Mouse (Mus musculus) hindbrain, embryonic 11.5 days (tissue): ENCODE data around the gene Tshz2. TPM values are rescaled to one million over a fixed set of nuclear protein-coding genes. Genes with fewer than 3 reads are reported as not detected.

Experiments
- ATAC-seq: fragments of 200-750 bp; cut with Nextera tagmentation; 2 replicates; pipeline ENCODE4 v1.8.0; 2017; ENCODE audit warnings: mild to moderate bottlenecking, moderate TSS enrichment, moderate library complexity; ENCODE audit not compliant: low FRiP score
- DNase-seq: peaks from one replicate; pipeline ENCODE4 v3.0.0-alpha.2; 2015; ENCODE audit warnings: low spot score
- H3K27ac ChIP-seq: fragments of 300-500 bp; sonication (generic); 2 replicates; pipeline ENCODE4 v1.5.1; 2014; ENCODE audit warnings: mild to moderate bottlenecking, low read depth, low read length
- H3K27me3 ChIP-seq: fragments of 300-500 bp; sonication (generic); 2 replicates; pipeline ENCODE4 v1.6.1; 2014; ENCODE audit warnings: mild to moderate bottlenecking, low read length, moderate library complexity, mixed read lengths; ENCODE audit not compliant: control insufficient read depth, insufficient read depth
- H3K36me3 ChIP-seq: fragments of 300-500 bp; sonication (generic); 2 replicates; pipeline ENCODE4 v1.6.1; 2014; ENCODE audit warnings: mild to moderate bottlenecking, low read length, moderate library complexity, mixed read lengths; ENCODE audit not compliant: control insufficient read depth, insufficient read depth
- H3K4me1 ChIP-seq: fragments of 300-500 bp; sonication (generic); replicated peaks from 2 replicates; pipeline ENCODE4 v1.6.1; 2014; ENCODE audit warnings: low read length, mixed read lengths; ENCODE audit not compliant: control insufficient read depth, insufficient read depth
- H3K4me2 ChIP-seq: fragments of 300-500 bp; sonication (generic); replicated peaks from 2 replicates; pipeline ENCODE4 v1.6.1; 2014; ENCODE audit warnings: mild to moderate bottlenecking, low read depth, low read length
- H3K4me3 ChIP-seq: fragments of 300-500 bp; sonication (generic); 2 replicates; pipeline ENCODE4 v1.5.1; 2014; ENCODE audit warnings: low read depth, low read length
- H3K9ac ChIP-seq: fragments of 300-500 bp; sonication (generic); 2 replicates; pipeline ENCODE4 v1.6.1; 2014; ENCODE audit warnings: low read depth, low read length
- H3K9me3 ChIP-seq: fragments of 300-500 bp; sonication (generic); 2 replicates; pipeline ENCODE4 v1.6.1; 2016; ENCODE audit warnings: low read length; ENCODE audit not compliant: control insufficient read depth
- WGBS: fragments of 180-500 bp; shearing (Covaris S2); extraction: QIAGEN DNeasy Blood & Tissue Kit; methylation state at CpG from one replicate; pipeline ENCODE4 v1.1.7; 2014; 5-methylcytosine and 5-hydroxymethylcytosine counted together
- polyA plus RNA-seq: library from polyadenylated mRNA; unstranded; fragments of >200 nt; fragmentation: Nextera tagmentation; extraction: Ambion mirVana; gene quantifications from 2 replicates; pipeline ENCODE4 v1.2.1, GENCODE M21; 2014

Gene Tshz2
- polyA plus RNA-seq, 1 experiment from 2014 or later: 6.4 TPM

GRCm38 (mm10) chr2:170058774-170059173, 426.0 kb downstream of the Tshz2 start:
- ATAC-seq: no peak

DNA sequence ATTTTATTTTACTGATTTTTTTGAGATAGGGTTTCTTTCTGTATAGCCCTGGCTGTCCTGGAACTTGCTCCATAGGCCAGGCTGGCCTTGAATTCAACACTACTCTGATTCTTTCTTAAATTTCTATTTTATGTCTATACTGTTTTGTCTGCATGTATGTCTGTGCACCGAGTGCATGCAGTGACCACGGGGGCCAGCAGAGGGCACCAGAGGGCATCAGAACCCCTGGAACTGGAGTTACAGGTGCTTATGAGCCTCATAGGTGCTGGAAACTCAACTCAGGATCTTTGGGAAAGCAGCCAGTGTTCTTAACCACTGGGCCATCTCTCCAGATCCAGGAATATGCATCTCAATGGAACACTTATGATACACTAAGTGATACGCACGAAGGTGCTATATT, 427.3 kb downstream of the Tshz2 start:
- Histone ChIP-seq H3K27me3 (no peaks in the 10 kb centered on the region), H3K4me3 (no peak overlapping the region), H3K4me2 (no peak overlapping the region), H3K27ac (no peak overlapping the region), H3K4me1 (no peaks in the 10 kb centered on the region), H3K9me3 (no peaks in the 10 kb centered on the region), H3K36me3 (no peaks in the 10 kb centered on the region), H3K9ac (no peak overlapping the region)
- ATAC-seq (no peak), DNase-seq (peak; percentile 47)
- 60% methylated on average over 4 of the region's 4 CpGs for WGBS

More at GRCm38 (mm10) chr2:170058774-170059173, 426.0 kb downstream of the Tshz2 start:
- Histone ChIP-seq H3K4me2 (no peak overlapping the region), H3K9ac (no peak overlapping the region), H3K4me1 (no peaks in the 10 kb centered on the region), H3K4me3 (no peak overlapping the region), H3K36me3 (no peaks in the 10 kb centered on the region), H3K9me3 (no peaks in the 10 kb centered on the region), H3K27ac (no peak overlapping the region), H3K27me3 (no peaks in the 10 kb centered on the region)
- no peak for DNase-seq
- WGBS: 93% methylated on average over 14 of the region's 14 CpGs

DNA sequence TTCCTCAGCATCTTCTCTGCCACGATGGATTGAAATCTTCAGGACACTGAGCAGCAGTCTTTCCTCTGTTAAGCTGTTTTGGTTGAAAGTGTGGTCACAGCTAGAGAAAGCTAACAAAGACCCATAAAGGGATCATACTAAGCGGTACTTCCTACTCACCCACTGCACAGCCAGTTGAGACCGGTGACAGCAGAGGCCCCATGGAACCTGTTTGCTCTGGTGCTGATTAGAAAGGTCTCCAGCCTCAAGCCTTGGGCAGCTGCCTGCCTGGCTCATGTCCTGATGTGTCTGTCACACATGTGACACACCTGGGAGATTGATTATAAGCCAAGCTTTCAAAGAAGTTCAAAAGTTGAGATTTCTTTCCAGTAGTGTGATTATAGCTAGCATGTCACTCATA, 429.6 kb downstream of the Tshz2 start:
- Histone ChIP-seq H3K4me3 (no peak overlapping the region), H3K4me1 (no peaks in the 10 kb centered on the region), H3K4me2 (no peak overlapping the region), H3K9ac (no peak overlapping the region), H3K27ac (no peak overlapping the region), H3K36me3 (no peaks in the 10 kb centered on the region), H3K9me3 (no peaks in the 10 kb centered on the region), H3K27me3 (no peaks in the 10 kb centered on the region)
- WGBS: 81% methylated on average over 3 of the region's 3 CpGs
- ATAC-seq (no peak), DNase-seq (no peak)

GRCm38 (mm10) chr2:170069976-170070375, 437.2 kb downstream of the Tshz2 start:
- H3K9ac ChIP-seq: no peak overlapping the region

DNA sequence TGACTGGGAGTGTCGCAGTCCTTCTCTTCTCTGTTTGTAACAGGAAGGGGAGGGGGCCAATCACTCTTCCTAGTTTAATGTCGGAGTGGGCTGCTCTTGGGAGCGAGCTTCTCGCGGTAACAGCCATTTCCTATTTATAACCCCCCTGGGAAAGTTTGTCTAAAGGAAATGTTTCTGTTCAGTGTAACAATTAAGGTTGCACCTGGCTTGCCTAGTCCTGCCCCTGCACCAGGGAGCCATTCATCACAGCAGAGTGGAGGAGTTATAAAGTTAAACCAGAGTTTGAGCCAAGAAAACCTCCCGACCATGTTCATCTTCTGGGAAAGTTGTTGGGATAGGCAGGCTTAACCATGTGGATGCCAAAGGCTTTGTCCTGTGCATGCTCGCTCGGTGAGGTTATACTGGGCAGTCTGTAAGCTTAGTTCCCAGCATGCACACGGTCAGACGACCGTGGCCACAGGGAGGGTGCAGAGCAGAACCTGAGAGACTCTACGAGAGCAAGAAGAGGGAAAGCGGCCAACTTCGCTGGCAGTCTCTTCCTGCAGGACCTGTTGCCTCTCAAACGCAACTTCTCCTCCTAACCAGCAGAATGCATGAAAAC, 437.9 kb downstream of the Tshz2 start:
- ATAC-seq (no peak), DNase-seq (peak; percentile 31)
- Histone ChIP-seq H3K27me3 (no peaks in the 10 kb centered on the region), H3K4me2 (no peak overlapping the region), H3K4me1 (0 out of 2 replicates have a peak, but pooled peaks cover 3% of the 10 kb centered on the region), H3K9ac (no peak overlapping the region), H3K36me3 (no peaks in the 10 kb centered on the region), H3K4me3 (no peak overlapping the region), H3K27ac (no peak overlapping the region), H3K9me3 (no peaks in the 10 kb centered on the region)
- WGBS: 52% methylated on average over 15 of the region's 15 CpGs

More at GRCm38 (mm10) chr2:170069976-170070375, 437.2 kb downstream of the Tshz2 start:
- DNase-seq: no peak
- Histone ChIP-seq H3K4me1 (0 out of 2 replicates have a peak, but pooled peaks cover 3% of the 10 kb centered on the region), H3K4me3 (no peak overlapping the region), H3K4me2 (no peak overlapping the region), H3K36me3 (no peaks in the 10 kb centered on the region), H3K27me3 (no peaks in the 10 kb centered on the region), H3K27ac (no peak overlapping the region), H3K9me3 (no peaks in the 10 kb centered on the region)
- WGBS: 84% methylated on average over 5 of the region's 5 CpGs
- no peak for ATAC-seq

DNA sequence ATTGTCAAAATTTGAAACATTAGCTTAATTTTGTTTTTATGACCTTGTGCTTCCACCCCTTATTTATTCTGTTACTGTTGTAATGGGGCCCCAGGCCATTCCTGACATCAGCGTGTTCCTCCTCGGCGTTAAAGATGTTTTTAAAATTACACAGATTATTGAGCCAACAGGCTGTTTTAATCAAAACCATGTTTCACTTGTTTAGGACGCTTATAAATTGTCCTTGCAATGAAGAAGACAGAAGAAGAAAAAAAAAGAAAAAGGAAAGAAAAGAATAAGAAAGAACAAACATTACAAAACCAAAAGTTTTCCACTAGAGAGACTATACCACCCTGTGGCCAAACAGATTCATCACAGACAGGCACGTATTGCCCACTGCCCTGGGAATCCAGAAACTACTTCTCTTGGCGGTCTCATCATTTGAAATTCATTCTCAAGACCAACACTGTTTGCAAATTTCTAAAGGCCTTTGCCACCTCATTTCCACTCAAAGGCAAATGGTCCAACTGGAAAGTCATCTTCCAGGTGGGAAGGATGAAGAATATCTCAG, 444.2 kb downstream of the Tshz2 start:
- 0 out of 2 replicates have a peak, but pooled peaks cover 3% of the 10 kb centered on the region for H3K4me1 ChIP-seq
- DNase-seq (no peak), ATAC-seq (no peak)
- no peak overlapping the region for H3K4me2 ChIP-seq
- no peaks in the 10 kb centered on the region for H3K27me3 ChIP-seq
- no peak overlapping the region for H3K27ac ChIP-seq
- H3K36me3 ChIP-seq: no peaks in the 10 kb centered on the region
- no peaks in the 10 kb centered on the region for H3K9me3 ChIP-seq
- WGBS: 81% methylated on average over 6 of the region's 6 CpGs
- no peak overlapping the region for H3K9ac ChIP-seq
- H3K4me3 ChIP-seq: no peak overlapping the region

DNA sequence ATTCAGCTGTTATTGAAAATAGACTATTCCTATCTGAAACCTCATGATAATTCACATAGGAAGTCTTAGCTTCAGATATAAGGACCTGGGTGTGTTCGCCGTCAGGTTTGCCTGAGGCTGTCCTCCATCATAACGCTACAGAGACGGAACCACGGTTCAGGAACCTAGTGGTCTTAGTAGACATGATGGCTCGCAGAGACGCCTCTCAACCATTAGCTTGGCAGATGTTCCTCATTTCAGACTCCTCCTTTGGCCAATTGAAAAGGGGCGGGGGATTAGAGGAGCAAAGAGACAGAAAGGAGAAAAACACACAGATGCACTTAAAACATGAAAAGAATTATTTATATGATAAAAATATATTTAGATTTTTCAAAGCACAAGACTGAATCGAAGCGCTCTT, 445.2 kb downstream of the Tshz2 start:
- Histone ChIP-seq H3K9ac (no peak overlapping the region), H3K4me2 (no peak overlapping the region), H3K9me3 (no peaks in the 10 kb centered on the region), H3K4me3 (no peak overlapping the region), H3K4me1 (no peaks in the 10 kb centered on the region), H3K36me3 (no peaks in the 10 kb centered on the region), H3K27me3 (no peaks in the 10 kb centered on the region), H3K27ac (no peak overlapping the region)
- DNase-seq: no peak
- no peak for ATAC-seq
- WGBS: 85% methylated on average over 10 of the region's 10 CpGs

- Histone ChIP-seq H3K9ac (no peak overlapping the region), H3K9me3 (no peaks in the 10 kb centered on the region), H3K27ac (no peak overlapping the region), H3K4me2 (no peak overlapping the region), H3K36me3 (no peaks in the 10 kb centered on the region), H3K4me1 (no peaks in the 10 kb centered on the region), H3K27me3 (no peaks in the 10 kb centered on the region), H3K4me3 (no peak overlapping the region)
- WGBS: 50% methylated on average over 15 of the region's 15 CpGs
- ATAC-seq (no peak), DNase-seq (peak; percentile 23)
Observed at GRCm38 (mm10) chr2:170078442-170079017, 445.7 kb downstream of the Tshz2 start.
